Mouse (Mus musculus): ENCODE data around the gene Pop7. TPM values are rescaled to one million over a fixed set of nuclear protein-coding genes. Genes with fewer than 3 reads are reported as not detected.
A peak's percentile ranks its signal among the peaks of the same experiment; 100 is the strongest.

Pop7 gene
- polyA plus RNA-seq, 1 experiment from 2014 or later, result 28.3 TPM

DNA sequence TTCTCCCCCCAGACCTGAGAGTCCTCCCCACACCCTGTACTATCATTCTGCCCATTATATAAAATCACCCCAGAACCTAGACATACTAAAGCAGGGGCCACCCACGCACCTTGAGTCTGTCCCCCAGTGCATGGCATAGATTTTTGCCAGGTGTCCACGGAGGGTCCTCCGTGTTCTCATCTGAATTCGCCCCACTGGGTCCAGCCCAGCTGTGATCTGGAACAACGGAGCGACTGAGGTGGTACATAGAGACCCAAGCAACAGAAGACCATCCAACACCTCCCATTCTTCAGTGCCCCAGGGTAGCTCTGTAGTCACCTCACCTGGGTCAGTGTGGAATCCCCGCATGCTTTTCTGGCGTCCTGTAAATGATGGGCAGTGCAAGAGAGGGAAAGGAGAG lies 27.8 kb upstream of the Pop7 start:
- peaks cover 36% of the 10 kb centered on the region for H3K36me3 ChIP-seq (ENCODE audit: control insufficient read depth, insufficient read depth)

GRCm38 (mm10) chr5:137529221-137529995 lies 27.1 kb upstream of the Pop7 start:
- Histone ChIP-seq H3K27me3 (ENCODE audit: control insufficient read depth, insufficient read depth, low read depth, low read length) (no peaks in the 10 kb centered on the region), H3K4me2 (ENCODE audit: low read depth, low read length) (no peak overlapping the region), H3K4me1 (ENCODE audit: control insufficient read depth, low read depth, low read length) (peaks cover 35% of the 10 kb centered on the region), H3K9ac (ENCODE audit: low read depth, low read length) (no peak overlapping the region), H3K36me3 (ENCODE audit: control insufficient read depth, insufficient read depth) (peaks cover 39% of the 10 kb centered on the region), H3K27ac (ENCODE audit: low read length) (no peak overlapping the region), H3K4me3 (ENCODE audit: low read depth, low read length) (no peak overlapping the region), H3K9me3 (replicated peaks; ENCODE audit: control insufficient read depth, low read length) (no peaks in the 10 kb centered on the region)
- WGBS (ENCODE audit: insufficient replicate concordance), result 78% methylated on average over 15 of the region's 15 CpGs
- no peak for ATAC-seq (ENCODE audit: low read depth)

More for the DNA sequence above, 27.8 kb upstream of the Pop7 start:
- Histone ChIP-seq H3K4me3 (ENCODE audit: low read depth, low read length) (peak overlapping the region; percentile 71), H3K4me2 (ENCODE audit: low read depth, low read length) (peak overlapping the region; percentile 93), H3K27me3 (ENCODE audit: control insufficient read depth, insufficient read depth, low read depth, low read length) (no peaks in the 10 kb centered on the region), H3K9ac (ENCODE audit: low read depth, low read length) (peak overlapping the region; percentile 92; the same call in 1 of the 2 replicates), H3K9me3 (replicated peaks; ENCODE audit: control insufficient read depth, low read length) (no peaks in the 10 kb centered on the region), H3K27ac (ENCODE audit: low read length) (no peak overlapping the region; the same call in 1 of the 2 replicates), H3K4me1 (ENCODE audit: control insufficient read depth, low read depth, low read length) (peaks cover 35% of the 10 kb centered on the region)
- no peak for ATAC-seq (ENCODE audit: low read depth)
- 83% methylated on average over 8 of the region's 8 CpGs for WGBS (ENCODE audit: insufficient replicate concordance)

DNA sequence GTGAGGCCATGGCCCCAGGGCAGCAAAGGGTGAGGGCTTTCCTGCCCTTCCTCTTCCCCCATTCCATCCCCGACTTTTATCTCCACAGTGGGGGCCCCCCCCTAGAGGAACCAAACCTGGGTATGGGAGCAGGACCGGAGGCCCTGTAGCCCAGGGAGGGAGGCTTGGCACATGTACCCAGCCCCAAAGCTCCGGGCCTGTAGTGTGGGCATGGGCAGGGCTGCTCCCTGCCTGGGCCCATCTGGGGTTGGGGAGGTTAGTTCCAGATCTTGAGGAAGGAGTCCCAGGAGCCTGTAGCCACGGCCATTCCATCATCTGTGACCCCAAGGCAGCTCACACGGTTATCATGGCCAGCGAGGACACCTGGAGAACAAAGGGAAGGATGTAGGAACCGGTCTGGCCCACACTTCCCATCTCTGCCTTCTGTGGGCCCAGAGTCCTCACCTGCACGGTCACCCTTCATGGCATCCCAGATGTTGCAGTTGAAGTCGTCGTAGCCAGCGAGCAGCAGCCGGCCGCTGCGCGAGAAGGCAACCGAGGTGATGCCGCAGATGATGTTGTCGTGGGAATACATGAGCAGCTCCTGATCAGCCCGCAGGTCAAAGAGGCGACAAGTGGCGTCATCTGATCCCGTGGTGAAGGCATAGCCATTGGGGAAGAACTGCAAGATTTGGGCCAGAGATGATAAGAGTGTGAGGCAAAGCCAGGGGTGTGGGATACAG lies 26.1 kb upstream of the Pop7 start:
- no peaks in the 10 kb centered on the region for H3K27me3 ChIP-seq (ENCODE audit: control insufficient read depth, insufficient read depth, low read depth, low read length)
- no peak overlapping the region for H3K9ac ChIP-seq (ENCODE audit: low read depth, low read length)
- peaks cover 48% of the 10 kb centered on the region for H3K36me3 ChIP-seq (ENCODE audit: control insufficient read depth, insufficient read depth)
- no peak overlapping the region for H3K27ac ChIP-seq (ENCODE audit: low read length)
- H3K4me3 ChIP-seq (ENCODE audit: low read depth, low read length), result no peak overlapping the region
- no peak overlapping the region for H3K4me2 ChIP-seq (ENCODE audit: low read depth, low read length)
- 76% methylated on average over 22 of the region's 22 CpGs for WGBS (ENCODE audit: insufficient replicate concordance)
- H3K4me1 ChIP-seq (ENCODE audit: control insufficient read depth, low read depth, low read length), result peaks cover 30% of the 10 kb centered on the region
- no peaks in the 10 kb centered on the region for H3K9me3 ChIP-seq (replicated peaks; ENCODE audit: control insufficient read depth, low read length)
- no peak for ATAC-seq (ENCODE audit: low read depth)

GRCm38 (mm10) chr5:137527413-137527812 lies 25.1 kb upstream of the Pop7 start:
- Histone ChIP-seq H3K36me3 (ENCODE audit: control insufficient read depth, insufficient read depth) (peaks cover 58% of the 10 kb centered on the region), H3K27me3 (ENCODE audit: control insufficient read depth, insufficient read depth, low read depth, low read length) (no peaks in the 10 kb centered on the region), H3K4me1 (ENCODE audit: control insufficient read depth, low read depth, low read length) (peaks cover 30% of the 10 kb centered on the region), H3K9ac (ENCODE audit: low read depth, low read length) (no peak overlapping the region), H3K4me3 (ENCODE audit: low read depth, low read length) (no peak overlapping the region), H3K27ac (ENCODE audit: low read length) (no peak overlapping the region), H3K9me3 (replicated peaks; ENCODE audit: control insufficient read depth, low read length) (no peaks in the 10 kb centered on the region), H3K4me2 (ENCODE audit: low read depth, low read length) (no peak overlapping the region)
- ATAC-seq (ENCODE audit: low read depth), result no peak
- WGBS (ENCODE audit: insufficient replicate concordance), result 54% methylated on average over 1 of the region's 1 CpGs

- peaks cover 29% of the 10 kb centered on the region for H3K4me1 ChIP-seq (ENCODE audit: control insufficient read depth, low read depth, low read length)
- no peaks in the 10 kb centered on the region for H3K9me3 ChIP-seq (replicated peaks; ENCODE audit: control insufficient read depth, low read length)
- H3K36me3 ChIP-seq (ENCODE audit: control insufficient read depth, insufficient read depth), result peaks cover 67% of the 10 kb centered on the region
- ATAC-seq (ENCODE audit: low read depth), result peak; percentile 42
- no peak overlapping the region for H3K4me3 ChIP-seq (ENCODE audit: low read depth, low read length)
- 34% methylated on average over 16 of the region's 16 CpGs for WGBS (ENCODE audit: insufficient replicate concordance)
- no peak overlapping the region for H3K4me2 ChIP-seq (ENCODE audit: low read depth, low read length)
- peak overlapping the region; percentile 26; the same call in 1 of the 2 replicates for H3K27ac ChIP-seq (ENCODE audit: low read length)
- no peak overlapping the region for H3K9ac ChIP-seq (ENCODE audit: low read depth, low read length)
- no peaks in the 10 kb centered on the region for H3K27me3 ChIP-seq (ENCODE audit: control insufficient read depth, insufficient read depth, low read depth, low read length)
These were observed 24.0 kb upstream of the Pop7 start for GRCm38 (mm10) chr5:137526192-137526936.

GRCm38 (mm10) chr5:137525511-137525910 lies 23.2 kb upstream of the Pop7 start:
- Histone ChIP-seq H3K9ac (ENCODE audit: low read depth, low read length) (no peak overlapping the region), H3K27me3 (ENCODE audit: control insufficient read depth, insufficient read depth, low read depth, low read length) (no peaks in the 10 kb centered on the region), H3K4me3 (ENCODE audit: low read depth, low read length) (no peak overlapping the region), H3K4me2 (ENCODE audit: low read depth, low read length) (no peak overlapping the region), H3K27ac (ENCODE audit: low read length) (no peak overlapping the region), H3K4me1 (ENCODE audit: control insufficient read depth, low read depth, low read length) (peaks cover 21% of the 10 kb centered on the region), H3K36me3 (ENCODE audit: control insufficient read depth, insufficient read depth) (peaks cover 74% of the 10 kb centered on the region), H3K9me3 (replicated peaks; ENCODE audit: control insufficient read depth, low read length) (no peaks in the 10 kb centered on the region)
- WGBS (ENCODE audit: insufficient replicate concordance), result 74% methylated on average over 16 of the region's 16 CpGs
- no peak for ATAC-seq (ENCODE audit: low read depth)

DNA sequence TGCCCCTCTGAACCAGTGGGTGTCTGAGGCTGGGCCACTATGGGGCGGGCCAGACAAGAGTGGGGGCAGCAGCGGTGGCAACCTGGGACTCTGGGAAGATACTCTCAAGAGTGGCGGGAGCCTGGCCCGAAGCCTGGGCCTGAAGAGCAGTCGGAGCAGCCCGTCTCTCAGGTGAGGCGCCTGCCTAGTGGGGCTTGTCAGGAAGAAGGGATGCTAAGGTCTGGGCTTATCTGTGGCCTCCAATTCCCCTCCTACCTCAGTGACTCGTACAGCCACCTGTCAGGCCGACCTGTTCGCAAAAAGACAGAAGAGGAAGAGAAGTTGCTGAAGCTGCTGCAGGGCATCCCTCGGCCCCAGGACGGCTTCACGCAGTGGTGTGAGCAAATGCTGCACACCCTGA lies 22.4 kb upstream of the Pop7 start:
- no peak overlapping the region for H3K4me2 ChIP-seq (ENCODE audit: low read depth, low read length)
- H3K9me3 ChIP-seq (replicated peaks; ENCODE audit: control insufficient read depth, low read length), result no peaks in the 10 kb centered on the region
- H3K36me3 ChIP-seq (ENCODE audit: control insufficient read depth, insufficient read depth), result peaks cover 77% of the 10 kb centered on the region
- H3K4me3 ChIP-seq (ENCODE audit: low read depth, low read length), result no peak overlapping the region
- 82% methylated on average over 13 of the region's 13 CpGs for WGBS (ENCODE audit: insufficient replicate concordance)
- peaks cover 13% of the 10 kb centered on the region for H3K4me1 ChIP-seq (ENCODE audit: control insufficient read depth, low read depth, low read length)
- H3K27me3 ChIP-seq (ENCODE audit: control insufficient read depth, insufficient read depth, low read depth, low read length), result no peaks in the 10 kb centered on the region
- H3K9ac ChIP-seq (ENCODE audit: low read depth, low read length), result no peak overlapping the region
- no peak overlapping the region for H3K27ac ChIP-seq (ENCODE audit: low read length)
- no peak for ATAC-seq (ENCODE audit: low read depth)

DNA sequence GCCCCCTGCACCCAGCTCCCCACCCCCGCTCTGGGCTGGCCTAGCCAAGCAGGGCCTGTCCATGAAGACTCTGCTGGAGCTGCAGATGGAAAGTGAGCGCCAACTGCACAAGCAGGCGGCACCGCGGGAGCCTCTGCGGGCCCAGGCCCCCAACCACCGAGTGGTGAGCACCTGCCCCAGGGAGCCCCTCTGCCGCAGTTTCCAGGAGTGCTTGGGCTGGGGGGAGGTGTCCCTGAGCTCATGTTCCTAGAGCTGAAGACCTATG lies 21.9 kb upstream of the Pop7 start:
- Histone ChIP-seq H3K9ac (ENCODE audit: low read depth, low read length) (no peak overlapping the region), H3K4me2 (ENCODE audit: low read depth, low read length) (no peak overlapping the region), H3K27me3 (ENCODE audit: control insufficient read depth, insufficient read depth, low read depth, low read length) (no peaks in the 10 kb centered on the region), H3K4me3 (ENCODE audit: low read depth, low read length) (no peak overlapping the region), H3K27ac (ENCODE audit: low read length) (no peak overlapping the region), H3K36me3 (ENCODE audit: control insufficient read depth, insufficient read depth) (peaks cover 77% of the 10 kb centered on the region), H3K4me1 (ENCODE audit: control insufficient read depth, low read depth, low read length) (peaks cover 11% of the 10 kb centered on the region), H3K9me3 (replicated peaks; ENCODE audit: control insufficient read depth, low read length) (no peaks in the 10 kb centered on the region)
- ATAC-seq (ENCODE audit: low read depth), result no peak
- 70% methylated on average over 8 of the region's 8 CpGs for WGBS (ENCODE audit: insufficient replicate concordance)
